Mouse (Mus musculus): ENCODE results near the gene Ppia. TPM values are rescaled to one million over a fixed set of nuclear protein-coding genes. Genes with fewer than 3 reads are reported as not detected.

Ppia gene
- polyA plus RNA-seq, 1 experiment = 137 TPM

GRCm38 (mm10) chr11:6463159-6463837, 48.1 kb downstream of the Ppia start:
- no peak for TF ChIP-seq GATA1 (IDR thresholded peaks at IDR 0.05; ENCODE audit: low read length)

- no peak for TF ChIP-seq GATA1 (IDR thresholded peaks at IDR 0.05; ENCODE audit: low read length)
These were observed 49.9 kb downstream of the Ppia start for GRCm38 (mm10) chr11:6465122-6465521.

- no peak for TF ChIP-seq GATA1 (IDR thresholded peaks at IDR 0.05; ENCODE audit: low read length)
These were observed 53.3 kb downstream of the Ppia start for GRCm38 (mm10) chr11:6468541-6468940.

Other genes starting within 250 kb of the Ppia start
- not detected in 2 replicates for gene A730071L15Rik, start 215.4 kb upstream of the Ppia start, polyA plus RNA-seq (2012)
- gene Nudcd3, start 215.0 kb upstream of the Ppia start, polyA plus RNA-seq (2012) = 33.9 and 36.9 TPM in 2 replicates
- gene Npc1l1, start 185.3 kb upstream of the Ppia start, polyA plus RNA-seq (2012) = not detected in 2 replicates
- gene Ddx56, start 147.7 kb upstream of the Ppia start, polyA plus RNA-seq (2012) = 28.1 and 39.3 TPM in 2 replicates
- 45.7 and 52.3 TPM in 2 replicates for gene Tmed4, start 140.6 kb upstream of the Ppia start, polyA plus RNA-seq (2012)
- 28.2 and 64.0 TPM in 2 replicates for gene Ogdh, start 123.8 kb upstream of the Ppia start, polyA plus RNA-seq (2012)
- 217 and 244 TPM in 2 replicates for gene Zmiz2, start 26.4 kb upstream of the Ppia start, polyA plus RNA-seq (2012)
- 37.2 and 73.5 TPM in 2 replicates for gene H2afv, start 29.0 kb downstream of the Ppia start, polyA plus RNA-seq (2012)
- gene Purb, start 60.5 kb downstream of the Ppia start, polyA plus RNA-seq (2012) = 10.7 and 13.5 TPM in 2 replicates
- 27.9 and 34.5 TPM in 2 replicates for gene Myo1g, start 105.5 kb downstream of the Ppia start, polyA plus RNA-seq (2012)
- gene Ccm2, start 131.4 kb downstream of the Ppia start, polyA plus RNA-seq (2012) = 39.4 and 44.2 TPM in 2 replicates
- gene Nacad, start 190.6 kb downstream of the Ppia start, polyA plus RNA-seq (2012) = 0.26 and 0.27 TPM in 2 replicates
- gene Tbrg4, start 210.6 kb downstream of the Ppia start, polyA plus RNA-seq (2012) = 224 and 239 TPM in 2 replicates
- gene Wap, start 223.2 kb downstream of the Ppia start, polyA plus RNA-seq (2012) = not detected in 2 replicates
- not detected in 2 replicates for gene Ramp3, start 243.1 kb downstream of the Ppia start, polyA plus RNA-seq (2012)